Mouse (Mus musculus): ENCODE measurements around the gene Cmtm6. TPM values are rescaled to one million over a fixed set of nuclear protein-coding genes. Genes with fewer than 3 reads are reported as not detected.

Cmtm6 gene
- polyA plus RNA-seq, 1 experiment from 2014 or later = 71.8 TPM

DNA sequence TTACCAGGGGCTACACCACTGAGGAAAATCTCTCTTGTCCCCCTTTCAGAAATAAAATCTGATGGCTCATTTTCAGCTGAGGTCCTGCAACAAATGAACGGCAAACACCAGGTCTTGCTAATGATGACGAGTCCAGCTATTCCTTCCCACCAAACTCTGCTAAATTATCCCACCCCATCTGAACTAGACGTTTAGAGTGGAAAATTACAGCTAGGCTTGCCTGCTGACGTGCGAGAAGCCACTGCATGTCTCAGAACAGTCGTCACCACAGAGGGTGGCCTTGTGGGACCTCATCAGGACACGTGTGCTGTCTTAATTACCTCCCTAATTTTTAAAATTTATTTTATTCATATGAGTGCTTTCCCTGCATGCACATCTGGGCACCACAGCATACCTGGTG lies 40.6 kb downstream of the Cmtm6 start:
- whole genome bisulfite sequencing = 82% methylated on average over 7 of the region's 7 CpGs

GRCm38 (mm10) chr9:114774629-114775028 lies 43.7 kb downstream of the Cmtm6 start:
- H3K4me2 ChIP-seq (ENCODE audit: low read depth, low read length) = no peak overlapping the region
- no peak overlapping the region for H3K4me3 ChIP-seq (replicated peaks; ENCODE audit: low read length)
- no peak for ATAC-seq (ENCODE audit: insufficient read depth, low FRiP score)
- H3K36me3 ChIP-seq (ENCODE audit: control insufficient read depth, insufficient read depth, low read length) = peaks cover 9% of the 10 kb centered on the region; the same call in 1 of the 2 replicates
- 68% methylated on average over 6 of the region's 6 CpGs for WGBS
- H3K9me3 ChIP-seq (replicated peaks; ENCODE audit: control insufficient read depth, low read length) = no peaks in the 10 kb centered on the region
- H3K9ac ChIP-seq (ENCODE audit: low read length) = no peak overlapping the region
- H3K4me1 ChIP-seq (ENCODE audit: control insufficient read depth, insufficient read depth, low read length) = peaks cover 5% of the 10 kb centered on the region; the same call in 1 of the 2 replicates
- H3K27me3 ChIP-seq (ENCODE audit: control insufficient read depth, insufficient read depth, low read length) = no peaks in the 10 kb centered on the region
- no peak overlapping the region for H3K27ac ChIP-seq (ENCODE audit: low read length)

More for the DNA sequence above, 40.6 kb downstream of the Cmtm6 start:
- no peaks in the 10 kb centered on the region for H3K27me3 ChIP-seq (ENCODE audit: control insufficient read depth, insufficient read depth, low read length)
- H3K4me3 ChIP-seq (replicated peaks; ENCODE audit: low read length) = no peak overlapping the region
- H3K36me3 ChIP-seq (ENCODE audit: control insufficient read depth, insufficient read depth, low read length) = peaks cover 9% of the 10 kb centered on the region; the same call in 1 of the 2 replicates
- H3K4me2 ChIP-seq (ENCODE audit: low read depth, low read length) = no peak overlapping the region
- H3K9me3 ChIP-seq (replicated peaks; ENCODE audit: control insufficient read depth, low read length) = no peaks in the 10 kb centered on the region
- H3K27ac ChIP-seq (ENCODE audit: low read length) = no peak overlapping the region
- ATAC-seq (ENCODE audit: insufficient read depth, low FRiP score) = no peak
- H3K9ac ChIP-seq (ENCODE audit: low read length) = no peak overlapping the region
- peaks cover 5% of the 10 kb centered on the region; the same call in 1 of the 2 replicates for H3K4me1 ChIP-seq (ENCODE audit: control insufficient read depth, insufficient read depth, low read length)

DNA sequence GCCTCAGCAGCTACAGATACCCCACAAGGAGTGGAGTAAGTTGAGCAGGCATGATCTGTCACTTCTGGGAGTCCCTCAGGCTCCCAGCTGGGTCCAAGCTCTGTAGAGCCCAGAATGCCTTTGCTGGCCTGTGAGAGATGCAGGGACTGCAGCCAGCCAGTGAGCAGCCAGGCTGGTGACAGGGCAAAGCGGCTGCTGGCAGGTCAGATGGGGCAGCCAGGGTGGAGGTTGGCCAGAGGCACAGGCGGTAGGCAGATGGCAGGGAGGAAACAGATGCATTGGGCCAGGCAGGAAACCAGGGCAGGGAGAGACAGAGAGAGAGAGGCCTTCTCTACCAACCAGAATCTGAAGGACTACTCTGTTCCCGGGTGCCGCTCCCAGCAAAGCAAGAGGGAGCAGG lies 44.4 kb downstream of the Cmtm6 start:
- Histone ChIP-seq H3K4me2 (ENCODE audit: low read depth, low read length) (no peak overlapping the region), H3K4me3 (replicated peaks; ENCODE audit: low read length) (no peak overlapping the region), H3K9me3 (replicated peaks; ENCODE audit: control insufficient read depth, low read length) (no peaks in the 10 kb centered on the region), H3K9ac (ENCODE audit: low read length) (no peak overlapping the region), H3K27me3 (ENCODE audit: control insufficient read depth, insufficient read depth, low read length) (no peaks in the 10 kb centered on the region), H3K4me1 (ENCODE audit: control insufficient read depth, insufficient read depth, low read length) (peaks cover 10% of the 10 kb centered on the region), H3K36me3 (ENCODE audit: control insufficient read depth, insufficient read depth, low read length) (peaks cover 9% of the 10 kb centered on the region; the same call in 1 of the 2 replicates), H3K27ac (ENCODE audit: low read length) (peak overlapping the region; percentile 26; the same call in 1 of the 2 replicates)
- no peak for ATAC-seq (ENCODE audit: insufficient read depth, low FRiP score)
- WGBS = 62% methylated on average over 4 of the region's 4 CpGs

- WGBS = 77% methylated on average over 3 of the region's 3 CpGs
- Histone ChIP-seq H3K9ac (ENCODE audit: low read length) (no peak overlapping the region), H3K9me3 (replicated peaks; ENCODE audit: control insufficient read depth, low read length) (no peaks in the 10 kb centered on the region), H3K36me3 (ENCODE audit: control insufficient read depth, insufficient read depth, low read length) (peaks cover 9% of the 10 kb centered on the region; the same call in 1 of the 2 replicates), H3K27ac (ENCODE audit: low read length) (no peak overlapping the region), H3K4me3 (replicated peaks; ENCODE audit: low read length) (no peak overlapping the region), H3K27me3 (ENCODE audit: control insufficient read depth, insufficient read depth, low read length) (no peaks in the 10 kb centered on the region), H3K4me2 (ENCODE audit: low read depth, low read length) (no peak overlapping the region), H3K4me1 (ENCODE audit: control insufficient read depth, insufficient read depth, low read length) (peaks cover 14% of the 10 kb centered on the region)
- ATAC-seq (ENCODE audit: insufficient read depth, low FRiP score) = no peak
Observed at GRCm38 (mm10) chr9:114776361-114776760, 45.4 kb downstream of the Cmtm6 start.

- Histone ChIP-seq H3K4me2 (ENCODE audit: low read depth, low read length) (no peak overlapping the region), H3K9ac (ENCODE audit: low read length) (no peak overlapping the region), H3K4me1 (ENCODE audit: control insufficient read depth, insufficient read depth, low read length) (peaks cover 18% of the 10 kb centered on the region), H3K27ac (ENCODE audit: low read length) (no peak overlapping the region), H3K27me3 (ENCODE audit: control insufficient read depth, insufficient read depth, low read length) (no peaks in the 10 kb centered on the region), H3K4me3 (replicated peaks; ENCODE audit: low read length) (no peak overlapping the region), H3K36me3 (ENCODE audit: control insufficient read depth, insufficient read depth, low read length) (peaks cover 4% of the 10 kb centered on the region; the same call in 1 of the 2 replicates), H3K9me3 (replicated peaks; ENCODE audit: control insufficient read depth, low read length) (no peaks in the 10 kb centered on the region)
- no peak for ATAC-seq (ENCODE audit: insufficient read depth, low FRiP score)
- 59% methylated on average over 6 of the region's 6 CpGs for WGBS
Observed at GRCm38 (mm10) chr9:114777178-114778046, 46.5 kb downstream of the Cmtm6 start.

- no peak for ATAC-seq (ENCODE audit: insufficient read depth, low FRiP score)
- no peak overlapping the region for H3K4me3 ChIP-seq (replicated peaks; ENCODE audit: low read length)
- no peaks in the 10 kb centered on the region for H3K27me3 ChIP-seq (ENCODE audit: control insufficient read depth, insufficient read depth, low read length)
- no peaks in the 10 kb centered on the region for H3K36me3 ChIP-seq (ENCODE audit: control insufficient read depth, insufficient read depth, low read length)
- H3K9ac ChIP-seq (ENCODE audit: low read length) = no peak overlapping the region
- 77% methylated on average over 7 of the region's 7 CpGs for WGBS
- no peak overlapping the region for H3K4me2 ChIP-seq (ENCODE audit: low read depth, low read length)
- H3K9me3 ChIP-seq (replicated peaks; ENCODE audit: control insufficient read depth, low read length) = no peaks in the 10 kb centered on the region
- H3K4me1 ChIP-seq (ENCODE audit: control insufficient read depth, insufficient read depth, low read length) = peaks cover 18% of the 10 kb centered on the region
- H3K27ac ChIP-seq (ENCODE audit: low read length) = no peak overlapping the region
Observed at GRCm38 (mm10) chr9:114778047-114778390, 47.1 kb downstream of the Cmtm6 start.

- Histone ChIP-seq H3K9me3 (replicated peaks; ENCODE audit: control insufficient read depth, low read length) (no peaks in the 10 kb centered on the region), H3K4me1 (ENCODE audit: control insufficient read depth, insufficient read depth, low read length) (peaks cover 18% of the 10 kb centered on the region), H3K36me3 (ENCODE audit: control insufficient read depth, insufficient read depth, low read length) (no peaks in the 10 kb centered on the region), H3K9ac (ENCODE audit: low read length) (no peak overlapping the region), H3K4me2 (ENCODE audit: low read depth, low read length) (no peak overlapping the region), H3K4me3 (replicated peaks; ENCODE audit: low read length) (no peak overlapping the region), H3K27ac (ENCODE audit: low read length) (no peak overlapping the region), H3K27me3 (ENCODE audit: control insufficient read depth, insufficient read depth, low read length) (no peaks in the 10 kb centered on the region)
- no peak for ATAC-seq (ENCODE audit: insufficient read depth, low FRiP score)
- WGBS = 84% methylated on average over 7 of the region's 7 CpGs
Observed at GRCm38 (mm10) chr9:114778877-114779276, 48.0 kb downstream of the Cmtm6 start.

- H3K9ac ChIP-seq (ENCODE audit: low read length) = peak overlapping the region; percentile 87
- H3K27me3 ChIP-seq (ENCODE audit: control insufficient read depth, insufficient read depth, low read length) = no peaks in the 10 kb centered on the region
- H3K4me1 ChIP-seq (ENCODE audit: control insufficient read depth, insufficient read depth, low read length) = peaks cover 17% of the 10 kb centered on the region
- H3K4me3 ChIP-seq (replicated peaks; ENCODE audit: low read length) = peak overlapping the region; percentile 70
- H3K27ac ChIP-seq (ENCODE audit: low read length) = peak overlapping the region; percentile 90
- H3K9me3 ChIP-seq (replicated peaks; ENCODE audit: control insufficient read depth, low read length) = no peaks in the 10 kb centered on the region
- no peak for ATAC-seq (ENCODE audit: insufficient read depth, low FRiP score)
- H3K4me2 ChIP-seq (ENCODE audit: low read depth, low read length) = peak overlapping the region; percentile 84
- 32% methylated on average over 23 of the region's 23 CpGs for WGBS
- no peaks in the 10 kb centered on the region for H3K36me3 ChIP-seq (ENCODE audit: control insufficient read depth, insufficient read depth, low read length)
Observed at GRCm38 (mm10) chr9:114779984-114780745, 49.2 kb downstream of the Cmtm6 start.
